Mouse (Mus musculus): ENCODE results near the gene Ier5. TPM values are rescaled to one million over a fixed set of nuclear protein-coding genes. Genes with fewer than 3 reads are reported as not detected.

Ier5 gene
- polyA plus RNA-seq (2012; rRNA removed): 33.2 and 37.6 TPM in 2 replicates

- peak; percentile 93 to 99 for DNase-seq (ENCODE audit: extremely low spot score in 1 of 2, low spot score in 1 of 2)
Measured at GRCm38 (mm10) chr1:155099280-155099848, at the start of gene Ier5. Gene Ier5, minus strand, starts transcription at chr1:155099636.

- no peak for DNase-seq (ENCODE audit: extremely low spot score in 1 of 2, low spot score in 1 of 2)
Measured at GRCm38 (mm10) chr1:155147228-155147627, 47.8 kb upstream of the Ier5 start.

GRCm38 (mm10) chr1:155146572-155146980 lies 47.1 kb upstream of the Ier5 start, which contains the start of gene Mr1:
Gene Mr1, minus strand, starts transcription at chr1:155146814.
- peak in 1 of 2 experiments; percentile 52 for DNase-seq (ENCODE audit: extremely low spot score in 1 of 2, low spot score in 1 of 2)

- no peak for DNase-seq (ENCODE audit: extremely low spot score in 1 of 2, low spot score in 1 of 2)
Measured at GRCm38 (mm10) chr1:155145620-155146019, 46.2 kb upstream of the Ier5 start.

GRCm38 (mm10) chr1:155140076-155140475 lies 40.6 kb upstream of the Ier5 start:
- peak; percentile 18 to 88 for DNase-seq (ENCODE audit: extremely low spot score in 1 of 2, low spot score in 1 of 2)

GRCm38 (mm10) chr1:155138795-155139194 lies 39.4 kb upstream of the Ier5 start:
- DNase-seq (ENCODE audit: extremely low spot score in 1 of 2, low spot score in 1 of 2): no peak

GRCm38 (mm10) chr1:155134866-155135265 lies 35.4 kb upstream of the Ier5 start:
- no peak for DNase-seq (ENCODE audit: extremely low spot score in 1 of 2, low spot score in 1 of 2)

- no peak for DNase-seq (ENCODE audit: extremely low spot score in 1 of 2, low spot score in 1 of 2)
Measured at GRCm38 (mm10) chr1:155127429-155127934, 28.0 kb upstream of the Ier5 start.

GRCm38 (mm10) chr1:155126716-155127115 lies 27.3 kb upstream of the Ier5 start:
- DNase-seq (ENCODE audit: extremely low spot score in 1 of 2, low spot score in 1 of 2): no peak

GRCm38 (mm10) chr1:155124397-155124796 lies 25.0 kb upstream of the Ier5 start:
- no peak for DNase-seq (ENCODE audit: extremely low spot score in 1 of 2, low spot score in 1 of 2)

GRCm38 (mm10) chr1:155121977-155122939 lies 22.8 kb upstream of the Ier5 start:
- peak in 1 of 2 experiments; percentile 52 for DNase-seq (ENCODE audit: extremely low spot score in 1 of 2, low spot score in 1 of 2)

- DNase-seq (ENCODE audit: extremely low spot score in 1 of 2, low spot score in 1 of 2): no peak
Measured at GRCm38 (mm10) chr1:155119719-155120118, 20.3 kb upstream of the Ier5 start.

- DNase-seq (ENCODE audit: extremely low spot score in 1 of 2, low spot score in 1 of 2): no peak
Measured at GRCm38 (mm10) chr1:155113946-155114345, 14.5 kb upstream of the Ier5 start.

GRCm38 (mm10) chr1:155112875-155113274 lies 13.4 kb upstream of the Ier5 start:
- no peak for DNase-seq (ENCODE audit: extremely low spot score in 1 of 2, low spot score in 1 of 2)

GRCm38 (mm10) chr1:155112118-155112517 lies 12.7 kb upstream of the Ier5 start:
- no peak for DNase-seq (ENCODE audit: extremely low spot score in 1 of 2, low spot score in 1 of 2)

- DNase-seq (ENCODE audit: extremely low spot score in 1 of 2, low spot score in 1 of 2): no peak
Measured at GRCm38 (mm10) chr1:155111491-155111890, 12.1 kb upstream of the Ier5 start.

- no peak for DNase-seq (ENCODE audit: extremely low spot score in 1 of 2, low spot score in 1 of 2)
Measured at GRCm38 (mm10) chr1:155109387-155110350, 10.2 kb upstream of the Ier5 start.

GRCm38 (mm10) chr1:155108412-155108811 lies 9.0 kb upstream of the Ier5 start:
- no peak for DNase-seq (ENCODE audit: extremely low spot score in 1 of 2, low spot score in 1 of 2)

GRCm38 (mm10) chr1:155107843-155108242 lies 8.4 kb upstream of the Ier5 start:
- no peak for DNase-seq (ENCODE audit: extremely low spot score in 1 of 2, low spot score in 1 of 2)

GRCm38 (mm10) chr1:155106310-155106709 lies 6.9 kb upstream of the Ier5 start:
- no peak for DNase-seq (ENCODE audit: extremely low spot score in 1 of 2, low spot score in 1 of 2)

All from frontal cortex, adult 2 months (tissue).